24 mouse cellular contexts compared by ENCODE assay signal in the genomic region with DNA sequence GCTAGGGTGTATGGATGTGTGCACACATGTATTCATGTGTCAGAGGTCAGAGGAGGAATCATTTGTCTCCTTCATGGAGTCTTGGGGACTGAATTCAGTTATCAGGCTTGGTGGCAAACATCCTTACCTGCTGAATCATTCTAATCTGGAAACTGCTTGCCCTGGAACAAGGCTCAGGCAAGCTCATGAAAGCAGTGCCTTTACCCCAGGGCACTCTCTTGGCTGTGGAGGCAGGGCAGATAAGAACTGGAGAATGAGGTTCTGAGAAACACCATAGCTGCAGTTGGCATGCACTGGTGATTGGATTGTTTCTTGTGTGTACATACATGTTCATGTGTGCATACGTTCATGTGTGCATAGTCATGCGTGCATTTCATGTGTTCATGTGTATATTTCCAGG.
DNase-seq lines count a peak whose midpoint lies in the region; ATAC-seq and TF ChIP-seq lines count a peak whose summit lies in the region.
"Had no signal": no experiment of that assay in that cellular context is flagged by ENCODE, and none has a peak within 500 bp of the region (broad histone marks: within the 10 kb centered on the region; RNA-seq: fewer than 3 reads in every experiment).

No protein-coding gene starts in this region.

- no peaks in the 10 kb centered on the region for H3K27me3 ChIP-seq in lung, postnatal 0 days (replicated peaks; ENCODE audit: insufficient read depth, low read length)
- no peaks in the 10 kb centered on the region for H3K27me3 ChIP-seq in hindbrain, embryonic 13.5 days
- H3K27me3 ChIP-seq: embryonic facial prominence, embryonic 13.5 days; forebrain, embryonic 12.5 days; forebrain, embryonic 15.5 days; heart, embryonic 13.5 days; hindbrain, embryonic 15.5 days had no signal

- peaks cover 3% of the 10 kb centered on the region; the same call in 1 of the 2 replicates for H3K4me1 ChIP-seq in lung, postnatal 0 days (ENCODE audit: insufficient read depth, low read depth, low read length)
- no peaks in the 10 kb centered on the region for H3K4me1 ChIP-seq in hindbrain, embryonic 13.5 days (replicated peaks)
- H3K4me1 ChIP-seq: embryonic facial prominence, embryonic 10.5 days; embryonic facial prominence, embryonic 13.5 days; forebrain, embryonic 12.5 days; forebrain, embryonic 15.5 days; hindbrain, embryonic 15.5 days had no signal

- no peaks in the 10 kb centered on the region for H3K9me3 ChIP-seq in lung, postnatal 0 days (ENCODE audit: low read length)
- H3K9me3 ChIP-seq in hindbrain, embryonic 13.5 days: no peaks in the 10 kb centered on the region
- H3K9me3 ChIP-seq: embryonic facial prominence, embryonic 10.5 days; embryonic facial prominence, embryonic 13.5 days; forebrain, embryonic 12.5 days; forebrain, embryonic 15.5 days; heart, embryonic 10.5 days; heart, embryonic 13.5 days; hindbrain, embryonic 15.5 days had no signal

- 83% methylated on average over 2 of the region's 2 CpGs for whole genome bisulfite sequencing in lung, postnatal 0 days
- WGBS in hindbrain, embryonic 13.5 days: 96% methylated on average over 2 of the region's 2 CpGs

- peak; percentile 86 for DNase-seq in heart, adult 11 months
- no peak for DNase-seq in heart, adult 9 months (ENCODE audit: low spot score in 2 of 2)
- no peak for DNase-seq in lung, postnatal 0 days (ENCODE audit: low spot score)
- DNase-seq in lung, postnatal 4 days: no peak
- peak; percentile 6 for DNase-seq in urinary bladder, postnatal 14 days (ENCODE audit: low spot score)
- DNase-seq in urinary bladder, postnatal 10 days (ENCODE audit: low spot score): no peak
- DNase-seq: cerebellum, adult 11-12 months; cerebellum, adult 8-10 months; cerebellum, postnatal 10 days; cerebellum, postnatal 36 days; embryo, embryonic 11 days; gastrocnemius, postnatal 10 days; heart, postnatal 14 days; heart, postnatal 4 days had no signal

- H3K4me2 ChIP-seq in lung, postnatal 0 days (replicated peaks; ENCODE audit: low read depth, low read length): no peak overlapping the region
- H3K4me2 ChIP-seq in hindbrain, embryonic 13.5 days: no peak overlapping the region
- H3K4me2 ChIP-seq: embryonic facial prominence, embryonic 13.5 days; forebrain, embryonic 12.5 days; forebrain, embryonic 15.5 days; heart, embryonic 13.5 days; hindbrain, embryonic 15.5 days had no signal

- H3K9ac ChIP-seq in lung, postnatal 0 days (replicated peaks; ENCODE audit: low read depth): no peak overlapping the region
- H3K9ac ChIP-seq in hindbrain, embryonic 13.5 days: no peak overlapping the region
- H3K9ac ChIP-seq: embryonic facial prominence, embryonic 13.5 days; forebrain, embryonic 12.5 days; forebrain, embryonic 15.5 days; heart, embryonic 13.5 days; hindbrain, embryonic 15.5 days had no signal

- no peaks in the 10 kb centered on the region for H3K36me3 ChIP-seq in lung, postnatal 0 days (ENCODE audit: insufficient read depth, low read length)
- no peaks in the 10 kb centered on the region for H3K36me3 ChIP-seq in hindbrain, embryonic 13.5 days
- H3K36me3 ChIP-seq: embryonic facial prominence, embryonic 10.5 days; embryonic facial prominence, embryonic 13.5 days; forebrain, embryonic 12.5 days; forebrain, embryonic 15.5 days; heart, embryonic 10.5 days; heart, embryonic 13.5 days; hindbrain, embryonic 15.5 days had no signal

- TF ChIP-seq CTCF in lung, postnatal 0 days (IDR thresholded peaks at IDR 0.05): no peak

- peak overlapping the region; percentile 38; the same call in 1 of the 2 replicates for H3K27ac ChIP-seq in lung, postnatal 0 days (ENCODE audit: low read length)
- H3K27ac ChIP-seq in hindbrain, embryonic 13.5 days: no peak overlapping the region
- H3K27ac ChIP-seq: embryonic facial prominence, embryonic 10.5 days; embryonic facial prominence, embryonic 13.5 days; forebrain, embryonic 12.5 days; forebrain, embryonic 15.5 days; heart, embryonic 10.5 days; heart, embryonic 13.5 days; hindbrain, embryonic 15.5 days had no signal

- H3K4me3 ChIP-seq in lung, postnatal 0 days (ENCODE audit: low read depth, low read length): no peak overlapping the region
- H3K4me3 ChIP-seq in hindbrain, embryonic 13.5 days: no peak overlapping the region
- H3K4me3 ChIP-seq: embryonic facial prominence, embryonic 10.5 days; embryonic facial prominence, embryonic 13.5 days; erythroblast, embryonic 14.5 days; forebrain, embryonic 12.5 days; forebrain, embryonic 15.5 days; heart, embryonic 10.5 days; heart, embryonic 13.5 days; hindbrain, embryonic 15.5 days had no signal

- TF ChIP-seq EP300 in lung, postnatal 0 days (IDR thresholded peaks at IDR 0.05): no peak

- no peak for ATAC-seq in lung, postnatal 0 days
- no peak for ATAC-seq in hindbrain, embryonic 13.5 days (ENCODE audit: low FRiP score)
- ATAC-seq: CD4-positive, CD25-positive, alpha-beta regulatory T cell, adult 4 months; forebrain, embryonic 15.5 days had no signal

Comparison
In these comparisons a context has a peak if more than half of its experiments do, and no peak if none do; other contexts are left out.
1. DNase-seq: peak in heart, adult 11 months (single experiment) and urinary bladder, postnatal 14 days (single experiment); none in heart, adult 9 months (0 of 2), lung, postnatal 0 days (single experiment), lung, postnatal 4 days (0 of 2) and urinary bladder, postnatal 10 days (single experiment).